Mouse (Mus musculus) bone marrow macrophage, adult 2 months (primary cell): Measurements from ENCODE around the gene Tbp. TPM values are rescaled to one million over a fixed set of nuclear protein-coding genes. Genes with fewer than 3 reads are reported as not detected.

Experiments
- H3K27ac ChIP-seq: 2 replicates; pipeline ENCODE4 v1.5.1; 2012; ENCODE audit warnings: low read depth, low read length; ENCODE audit not compliant: insufficient read depth
- H3K4me1 ChIP-seq: 2 replicates; pipeline ENCODE4 v1.6.1; 2012; ENCODE audit warnings: low read length; ENCODE audit not compliant: control insufficient read depth, insufficient read depth
- H3K4me3 ChIP-seq: 2 replicates; pipeline ENCODE4 v1.5.1; 2012; ENCODE audit warnings: mild to moderate bottlenecking, low read length, moderate library complexity; ENCODE audit not compliant: insufficient read depth
- CTCF ChIP-seq: IDR thresholded peaks from 2 replicates; pipeline ENCODE4 v1.5.1; 2012; ENCODE audit warnings: low read depth, mild to moderate bottlenecking, low read length, moderate library complexity
- POLR2A ChIP-seq: IDR thresholded peaks from 2 replicates; pipeline ENCODE4 v1.6.1; 2012; ENCODE audit warnings: mild to moderate bottlenecking, low read depth, low read length, borderline replicate concordance
- polyA plus RNA-seq: library from polyadenylated mRNA; stranded (reverse); fragments of >200 nt; gene quantifications from 2 replicates; pipeline ENCODE4 v1.2.4, GENCODE M21; 2012; ENCODE audit not compliant: missing spikeins, insufficient read depth, insufficient read length

Gene Tbp
- polyA plus RNA-seq = 29.9 and 33.7 TPM in 2 replicates

GRCm38 (mm10) chr17:15499656-15500394 lies at the start of gene Tbp, which contains the start of gene Psmb1:
TSS of gene Tbp (plus strand) at chr17:15499888.
TSS of gene Psmb1 (minus strand) at chr17:15499751.
- TF ChIP-seq POLR2A (no peak), CTCF (no peak)
- peaks cover 18% of the 10 kb centered on the region for H3K4me1 ChIP-seq

DNA sequence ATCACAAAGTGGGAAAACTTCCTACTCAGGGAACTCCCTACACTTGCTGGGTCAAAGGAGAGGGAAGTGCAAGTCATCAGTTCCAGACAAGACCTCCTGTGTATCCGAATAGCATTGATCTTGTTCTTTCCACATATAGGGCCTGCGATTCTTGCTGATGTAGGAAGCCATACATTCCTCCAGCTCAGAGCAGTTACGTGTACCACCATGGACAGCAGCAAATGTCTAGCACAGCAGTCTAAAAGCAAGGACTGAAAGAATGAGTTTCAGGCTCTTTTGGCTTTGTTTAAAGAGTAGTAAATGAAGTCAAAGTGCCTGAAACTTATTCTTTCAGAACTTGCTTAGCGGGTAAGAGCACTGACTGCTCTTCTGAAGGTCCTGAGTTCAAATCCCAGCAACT lies 44.5 kb upstream of the Tbp start:
- peaks cover 14% of the 10 kb centered on the region for H3K4me1 ChIP-seq
- no peak overlapping the region for H3K4me3 ChIP-seq
- no peak for TF ChIP-seq POLR2A
- no peak for TF ChIP-seq CTCF
- no peak overlapping the region for H3K27ac ChIP-seq

More at GRCm38 (mm10) chr17:15499656-15500394, at the start of gene Tbp, which contains the start of gene Psmb1:
- peak within 1 kb of the TSS; percentile 91 for H3K27ac ChIP-seq
- peak within 1 kb of the TSS; percentile 99 for H3K4me3 ChIP-seq

GRCm38 (mm10) chr17:15456595-15456994 lies 43.1 kb upstream of the Tbp start:
- Histone ChIP-seq H3K4me3 (no peak overlapping the region), H3K27ac (0 out of 2 replicates have a peak overlapping the region, but pooled peaks have one; percentile 19), H3K4me1 (peaks cover 14% of the 10 kb centered on the region)
- TF ChIP-seq POLR2A = no peak

- peaks cover 14% of the 10 kb centered on the region for H3K4me1 ChIP-seq
- TF ChIP-seq POLR2A = no peak
- no peak for TF ChIP-seq CTCF
Observed at GRCm38 (mm10) chr17:15459761-15460160, 39.9 kb upstream of the Tbp start.

GRCm38 (mm10) chr17:15461921-15462495 lies 37.7 kb upstream of the Tbp start:
- no peak for TF ChIP-seq POLR2A
- TF ChIP-seq CTCF = no peak
- no peak overlapping the region for H3K4me3 ChIP-seq
- no peak overlapping the region for H3K27ac ChIP-seq
- peaks cover 4% of the 10 kb centered on the region for H3K4me1 ChIP-seq

More at GRCm38 (mm10) chr17:15459761-15460160, 39.9 kb upstream of the Tbp start:
- Histone ChIP-seq H3K27ac (no peak overlapping the region), H3K4me3 (no peak overlapping the region)

DNA sequence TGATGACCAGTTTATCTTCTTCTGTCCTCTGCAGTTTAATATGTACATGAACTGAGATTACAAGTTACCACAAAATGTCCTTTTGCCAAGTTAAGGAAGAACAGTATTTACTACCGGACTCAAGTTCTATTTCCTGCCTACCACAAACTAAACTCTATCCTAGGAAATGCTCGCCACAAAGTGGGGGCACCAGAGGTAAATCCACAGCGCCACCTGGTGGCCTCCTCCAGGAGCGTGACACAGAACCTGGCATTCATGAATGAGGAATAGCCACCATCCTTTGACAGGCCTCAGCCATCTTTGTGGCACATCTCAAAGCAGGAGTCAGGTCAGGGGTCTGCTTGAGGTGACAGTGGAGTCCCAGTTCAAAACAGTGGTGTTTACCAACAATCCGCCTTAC lies 32.0 kb upstream of the Tbp start:
- no peak overlapping the region for H3K4me3 ChIP-seq
- no peak for TF ChIP-seq POLR2A
- peak; percentile 87 for TF ChIP-seq CTCF
- no peak overlapping the region for H3K27ac ChIP-seq
- no peaks in the 10 kb centered on the region for H3K4me1 ChIP-seq

GRCm38 (mm10) chr17:15472671-15473070 lies 27.0 kb upstream of the Tbp start:
- TF ChIP-seq POLR2A (no peak), CTCF (no peak)
- no peaks in the 10 kb centered on the region for H3K4me1 ChIP-seq
- H3K27ac ChIP-seq = no peak overlapping the region
- H3K4me3 ChIP-seq = no peak overlapping the region

DNA sequence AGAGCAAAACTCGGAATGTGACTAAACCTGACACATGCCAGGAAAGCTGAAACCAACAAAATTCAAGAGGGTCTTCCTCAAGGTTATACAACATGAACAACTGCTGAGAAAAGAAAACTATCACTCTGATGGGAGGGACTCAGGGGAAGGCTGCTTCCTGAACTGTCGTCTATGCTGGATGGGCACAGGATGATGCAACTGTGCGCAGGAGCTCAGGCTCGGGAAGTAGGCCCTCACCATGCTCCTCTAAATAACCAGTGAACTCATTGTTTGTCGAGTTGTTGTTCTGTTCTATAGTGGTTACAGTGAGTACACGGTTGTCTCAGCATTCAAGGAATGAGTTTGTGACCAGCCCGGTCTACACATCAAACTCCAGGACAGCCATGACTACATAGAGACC lies 9.1 kb upstream of the Tbp start:
- no peak overlapping the region for H3K27ac ChIP-seq
- no peaks in the 10 kb centered on the region; the same call in 1 of the 2 replicates for H3K4me1 ChIP-seq

DNA sequence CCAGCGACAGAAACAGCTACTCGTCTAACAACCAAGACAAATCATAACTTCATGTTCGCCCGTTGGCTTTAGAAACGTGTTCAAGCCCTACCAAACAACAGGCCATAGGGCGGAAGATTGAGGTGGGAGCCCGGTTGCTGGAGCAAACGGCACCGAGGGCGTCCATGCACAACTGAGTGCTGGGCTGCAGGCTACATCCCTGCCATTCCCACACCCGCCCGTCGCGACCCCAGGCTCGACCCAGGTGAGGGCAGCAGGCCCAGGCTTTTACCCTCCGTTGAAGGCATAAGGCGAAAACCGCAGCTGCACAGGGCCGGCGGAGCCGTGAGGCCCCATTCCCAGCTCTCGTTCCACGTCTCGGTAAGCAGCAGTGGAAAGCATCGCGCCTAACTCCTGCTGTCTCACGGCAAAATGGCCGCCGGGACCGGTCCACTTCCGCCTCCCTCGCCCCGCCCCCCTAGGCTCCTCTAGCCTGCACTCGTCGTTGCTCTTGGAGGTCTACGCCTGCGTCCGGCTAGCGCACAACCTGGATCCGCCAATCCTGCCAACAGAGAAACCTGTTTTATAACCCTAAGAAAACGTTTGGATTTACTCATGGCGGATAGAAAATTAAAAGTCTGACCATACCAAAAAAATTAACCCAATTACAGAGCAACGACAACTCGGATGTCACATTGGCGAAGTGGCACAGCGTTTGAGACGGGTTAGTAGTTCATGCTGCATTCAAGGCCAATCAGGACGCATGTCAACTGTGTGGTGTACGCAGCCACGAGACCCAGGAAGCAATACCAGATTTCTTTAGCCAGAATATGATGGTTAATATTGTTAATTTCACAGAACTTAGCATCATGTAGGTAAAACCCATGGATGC lies 1.6 kb upstream of the Tbp start:
- Histone ChIP-seq H3K4me3 (peak overlapping the region; percentile 85), H3K4me1 (peaks cover 18% of the 10 kb centered on the region), H3K27ac (peak overlapping the region; percentile 74)
- no peak for TF ChIP-seq POLR2A
- TF ChIP-seq CTCF = no peak

More for the DNA sequence above, 9.1 kb upstream of the Tbp start:
- H3K4me3 ChIP-seq = no peak overlapping the region
- no peak for TF ChIP-seq CTCF
- TF ChIP-seq POLR2A = no peak
